Mouse (Mus musculus): ENCODE results near the gene Dpm2. TPM values are rescaled to one million over a fixed set of nuclear protein-coding genes. Genes with fewer than 3 reads are reported as not detected.

Gene Dpm2
- polyA plus RNA-seq, 1 experiment: 35.1 TPM

- Histone ChIP-seq H3K4me3 (ENCODE audit: low read depth, low read length) (no peak overlapping the region), H3K27ac (ENCODE audit: insufficient read depth, low read length) (no peak overlapping the region), H3K9ac (ENCODE audit: low read depth, poor library complexity, severe bottlenecking) (no peak overlapping the region), H3K4me1 (ENCODE audit: control insufficient read depth, insufficient read depth, low read length) (peaks cover 3% of the 10 kb centered on the region), H3K36me3 (ENCODE audit: control insufficient read depth, insufficient read depth, low read length, poor library complexity, severe bottlenecking) (no peaks in the 10 kb centered on the region), H3K27me3 (ENCODE audit: control insufficient read depth, insufficient read depth, low read length, poor library complexity, severe bottlenecking) (no peaks in the 10 kb centered on the region), H3K9me3 (replicated peaks; ENCODE audit: control insufficient read depth, insufficient read depth, low read length, poor library complexity, severe bottlenecking) (no peaks in the 10 kb centered on the region)
- TF ChIP-seq CTCF (IDR thresholded peaks at IDR 0.05; ENCODE audit: low read depth, low read length): no peak
- TF ChIP-seq POLR2A (IDR thresholded peaks at IDR 0.05; ENCODE audit: insufficient read depth, low read length): no peak
- TF ChIP-seq EP300 (IDR thresholded peaks at IDR 0.05; ENCODE audit: insufficient read depth, low read depth, low read length): no peak
These were observed 37.5 kb upstream of the Dpm2 start for GRCm38 (mm10) chr2:32533163-32533562.

GRCm38 (mm10) chr2:32534061-32534732 is 36.5 kb upstream of the Dpm2 start:
- peaks cover 7% of the 10 kb centered on the region for H3K4me1 ChIP-seq (ENCODE audit: control insufficient read depth, insufficient read depth, low read length)

GRCm38 (mm10) chr2:32534733-32535471 is 35.8 kb upstream of the Dpm2 start, which contains the start of gene Fam102a:
TSS of gene Fam102a (plus strand) at chr2:32535332.
- no peaks in the 10 kb centered on the region for H3K36me3 ChIP-seq (ENCODE audit: control insufficient read depth, insufficient read depth, low read length, poor library complexity, severe bottlenecking)
- peak within 1 kb of the TSS; percentile 87 for H3K27ac ChIP-seq (ENCODE audit: insufficient read depth, low read length)
- no peaks in the 10 kb centered on the region for H3K9me3 ChIP-seq (replicated peaks; ENCODE audit: control insufficient read depth, insufficient read depth, low read length, poor library complexity, severe bottlenecking)
- TF ChIP-seq CTCF (IDR thresholded peaks at IDR 0.05; ENCODE audit: low read depth, low read length) (no peak), EP300 (IDR thresholded peaks at IDR 0.05; ENCODE audit: insufficient read depth, low read depth, low read length) (no peak), POLR2A (IDR thresholded peaks at IDR 0.05; ENCODE audit: insufficient read depth, low read length) (peak; percentile 57)
- H3K9ac ChIP-seq (ENCODE audit: low read depth, poor library complexity, severe bottlenecking): peak within 1 kb of the TSS; percentile 68
- H3K4me3 ChIP-seq (ENCODE audit: low read depth, low read length): peak within 1 kb of the TSS; percentile 79
- no peaks in the 10 kb centered on the region for H3K27me3 ChIP-seq (ENCODE audit: control insufficient read depth, insufficient read depth, low read length, poor library complexity, severe bottlenecking)
- H3K4me1 ChIP-seq (ENCODE audit: control insufficient read depth, insufficient read depth, low read length): peaks cover 9% of the 10 kb centered on the region

More at GRCm38 (mm10) chr2:32534061-32534732, 36.5 kb upstream of the Dpm2 start:
- Histone ChIP-seq H3K9me3 (replicated peaks; ENCODE audit: control insufficient read depth, insufficient read depth, low read length, poor library complexity, severe bottlenecking) (no peaks in the 10 kb centered on the region), H3K27me3 (ENCODE audit: control insufficient read depth, insufficient read depth, low read length, poor library complexity, severe bottlenecking) (no peaks in the 10 kb centered on the region), H3K9ac (ENCODE audit: low read depth, poor library complexity, severe bottlenecking) (peak overlapping the region; percentile 66), H3K4me3 (ENCODE audit: low read depth, low read length) (peak overlapping the region; percentile 79), H3K27ac (ENCODE audit: insufficient read depth, low read length) (peak overlapping the region; percentile 87), H3K36me3 (ENCODE audit: control insufficient read depth, insufficient read depth, low read length, poor library complexity, severe bottlenecking) (no peaks in the 10 kb centered on the region)
- TF ChIP-seq EP300 (IDR thresholded peaks at IDR 0.05; ENCODE audit: insufficient read depth, low read depth, low read length) (no peak), POLR2A (IDR thresholded peaks at IDR 0.05; ENCODE audit: insufficient read depth, low read length) (peak; percentile 14)

- peak overlapping the region; percentile 74 for H3K4me3 ChIP-seq (ENCODE audit: low read depth, low read length)
- H3K9ac ChIP-seq (ENCODE audit: low read depth, poor library complexity, severe bottlenecking): peak overlapping the region; percentile 68
- H3K9me3 ChIP-seq (replicated peaks; ENCODE audit: control insufficient read depth, insufficient read depth, low read length, poor library complexity, severe bottlenecking): no peaks in the 10 kb centered on the region
- H3K36me3 ChIP-seq (ENCODE audit: control insufficient read depth, insufficient read depth, low read length, poor library complexity, severe bottlenecking): no peaks in the 10 kb centered on the region
- H3K27ac ChIP-seq (ENCODE audit: insufficient read depth, low read length): peak overlapping the region; percentile 35
- TF ChIP-seq CTCF (IDR thresholded peaks at IDR 0.05; ENCODE audit: low read depth, low read length): no peak
- TF ChIP-seq EP300 (IDR thresholded peaks at IDR 0.05; ENCODE audit: insufficient read depth, low read depth, low read length): no peak
- TF ChIP-seq POLR2A (IDR thresholded peaks at IDR 0.05; ENCODE audit: insufficient read depth, low read length): no peak
- H3K4me1 ChIP-seq (ENCODE audit: control insufficient read depth, insufficient read depth, low read length): peaks cover 9% of the 10 kb centered on the region
- no peaks in the 10 kb centered on the region for H3K27me3 ChIP-seq (ENCODE audit: control insufficient read depth, insufficient read depth, low read length, poor library complexity, severe bottlenecking)
These were observed 35.1 kb upstream of the Dpm2 start for GRCm38 (mm10) chr2:32535501-32535991.

- no peak overlapping the region for H3K27ac ChIP-seq (ENCODE audit: insufficient read depth, low read length)
- no peak for TF ChIP-seq CTCF (IDR thresholded peaks at IDR 0.05; ENCODE audit: low read depth, low read length)
- TF ChIP-seq POLR2A (IDR thresholded peaks at IDR 0.05; ENCODE audit: insufficient read depth, low read length): no peak
- no peak for TF ChIP-seq EP300 (IDR thresholded peaks at IDR 0.05; ENCODE audit: insufficient read depth, low read depth, low read length)
- H3K4me3 ChIP-seq (ENCODE audit: low read depth, low read length): peak overlapping the region; percentile 74
These were observed 34.5 kb upstream of the Dpm2 start for GRCm38 (mm10) chr2:32536086-32536633.

More at GRCm38 (mm10) chr2:32536086-32536633, 34.5 kb upstream of the Dpm2 start:
- Histone ChIP-seq H3K27me3 (ENCODE audit: control insufficient read depth, insufficient read depth, low read length, poor library complexity, severe bottlenecking) (no peaks in the 10 kb centered on the region), H3K9ac (ENCODE audit: low read depth, poor library complexity, severe bottlenecking) (peak overlapping the region; percentile 68), H3K4me1 (ENCODE audit: control insufficient read depth, insufficient read depth, low read length) (peaks cover 9% of the 10 kb centered on the region), H3K9me3 (replicated peaks; ENCODE audit: control insufficient read depth, insufficient read depth, low read length, poor library complexity, severe bottlenecking) (no peaks in the 10 kb centered on the region), H3K36me3 (ENCODE audit: control insufficient read depth, insufficient read depth, low read length, poor library complexity, severe bottlenecking) (no peaks in the 10 kb centered on the region)

All from ES-Bruce4 (cell line).